ENCODE assay signal across 23 mouse cellular contexts in genomic region chr13:34942370-34942769, GRCm38 (mm10). TPM values are rescaled to one million over a fixed set of nuclear protein-coding genes. Genes with fewer than 3 reads are reported as not detected.
"Had no signal": no experiment of that assay in that cellular context is flagged by ENCODE, and none has a peak within 500 bp of the region (broad histone marks: within the 10 kb centered on the region; RNA-seq: fewer than 3 reads in every experiment).

No protein-coding gene starts in this region.

- DNase-seq: gastrocnemius, adult 2 months; gastrocnemius, postnatal 10 days; gastrocnemius, postnatal 25 days; heart, adult 18-20 months; heart, postnatal 10 days; heart, postnatal 4 days; kidney, adult 18-20 months; kidney, adult 8-10 months; kidney, postnatal 36 days; liver; liver, embryonic 13.5 days; liver, postnatal 0 days had no signal

RNA-seq across cellular contexts. Expression of gene 4933417A18Rik, which starts 18.2 kb away (rescaled TPM):
- total RNA-seq: gastrocnemius, adult 2 months; gastrocnemius, postnatal 10 days; gastrocnemius, postnatal 25 days; gastrocnemius, postnatal 4 days; granulocyte monocyte progenitor cell, adult 5-6 weeks; heart, adult 18-20 months; heart, adult 8-10 months; heart, postnatal 10 days; heart, postnatal 25 days; heart, postnatal 4 days; layer of hippocampus, adult 18-20 months; layer of hippocampus, adult 8-10 months; layer of hippocampus, postnatal 10 days; layer of hippocampus, postnatal 25 days; left cerebral cortex, adult 2 months; left cerebral cortex, postnatal 14 days; left cerebral cortex, postnatal 36 days had no signal

RNA-seq across cellular contexts. Expression of gene Fam217a, which starts 18.3 kb away (rescaled TPM):
- total RNA-seq: gastrocnemius, postnatal 25 days; granulocyte monocyte progenitor cell, adult 5-6 weeks had no signal

RNA-seq across cellular contexts. Expression of gene Eci3, which starts 21.2 kb away (rescaled TPM):
- total RNA-seq: granulocyte monocyte progenitor cell, adult 5-6 weeks had no signal
